Mouse (Mus musculus): ENCODE measurements around the gene Tmem107. TPM values are rescaled to one million over a fixed set of nuclear protein-coding genes. Genes with fewer than 3 reads are reported as not detected.

Gene Tmem107
- polyA plus RNA-seq, 1 experiment from 2014 or later = 47.6 TPM

DNA sequence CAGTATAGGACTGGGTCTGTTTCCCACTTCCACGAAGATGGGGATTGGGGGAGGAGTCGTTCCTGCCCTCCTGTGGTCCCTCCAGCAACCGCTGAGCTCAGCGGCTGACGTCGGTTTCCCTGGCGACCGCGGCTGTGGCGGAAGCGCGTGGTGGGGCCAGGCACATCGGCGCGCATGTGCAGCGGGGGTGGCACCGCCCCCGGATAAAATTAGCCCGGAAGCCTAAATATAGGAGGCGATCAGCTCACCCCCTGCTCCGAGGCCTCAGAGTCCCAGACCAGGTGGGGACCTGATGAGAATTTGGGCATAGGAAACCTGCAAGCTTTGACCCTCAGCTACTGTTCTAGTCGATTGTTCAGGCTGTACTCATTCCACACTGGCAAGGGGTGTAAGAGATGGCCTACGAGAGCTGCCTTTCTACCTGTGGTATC, 29.3 kb downstream of the Tmem107 start:
- H3K36me3 ChIP-seq = peaks cover 43% of the 10 kb centered on the region
- H3K27me3 ChIP-seq (replicated peaks) = no peaks in the 10 kb centered on the region
- H3K9me3 ChIP-seq = no peaks in the 10 kb centered on the region
- peak; percentile 7 for ATAC-seq
- peak overlapping the region; percentile 58 for H3K4me3 ChIP-seq (replicated peaks)
- peaks cover 44% of the 10 kb centered on the region for H3K4me1 ChIP-seq (replicated peaks)
- H3K4me2 ChIP-seq (replicated peaks) = peak overlapping the region; percentile 86
- H3K9ac ChIP-seq = peak overlapping the region; percentile 59
- peak overlapping the region; percentile 93 for H3K27ac ChIP-seq
- WGBS = 1% methylated on average over 23 of the region's 23 CpGs

DNA sequence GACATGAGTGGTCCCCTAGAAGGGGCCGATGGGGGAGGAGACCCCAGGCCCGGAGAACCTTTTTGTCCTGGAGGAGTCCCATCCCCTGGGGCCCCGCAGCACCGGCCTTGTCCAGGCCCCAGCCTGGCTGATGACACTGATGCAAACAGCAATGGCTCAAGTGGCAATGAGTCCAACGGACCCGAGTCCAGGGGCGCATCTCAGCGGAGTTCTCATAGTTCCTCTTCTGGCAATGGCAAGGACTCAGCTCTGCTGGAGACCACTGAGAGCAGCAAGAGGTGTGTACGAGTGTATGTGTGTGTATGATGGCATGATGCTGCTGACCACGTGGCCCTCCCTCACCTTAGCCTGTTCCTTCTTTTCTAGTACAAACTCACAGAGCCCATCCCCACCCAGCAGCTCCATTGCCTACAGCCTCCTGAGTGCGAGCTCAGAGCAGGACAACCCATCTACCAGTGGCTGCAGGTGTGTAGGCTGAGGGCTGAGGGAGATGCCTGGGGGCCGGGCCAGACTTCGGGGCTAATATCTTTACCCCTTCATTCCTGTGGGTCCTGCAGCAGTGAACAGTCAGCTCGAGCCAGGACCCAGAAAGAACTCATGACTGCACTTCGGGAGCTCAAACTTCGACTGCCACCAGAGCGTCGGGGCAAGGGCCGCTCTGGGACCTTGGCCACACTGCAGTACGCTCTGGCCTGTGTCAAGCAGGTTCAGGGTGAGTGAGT, 30.2 kb downstream of the Tmem107 start:
- Histone ChIP-seq H3K4me2 (replicated peaks) (peak overlapping the region; percentile 86; the same call in 1 of the 2 replicates), H3K9ac (peak overlapping the region; percentile 32), H3K36me3 (peaks cover 50% of the 10 kb centered on the region), H3K9me3 (no peaks in the 10 kb centered on the region), H3K27ac (0 out of 2 replicates have a peak overlapping the region, but pooled peaks have one; percentile 93), H3K4me3 (replicated peaks) (peak overlapping the region; percentile 58; the same call in 1 of the 2 replicates), H3K4me1 (replicated peaks) (peaks cover 44% of the 10 kb centered on the region), H3K27me3 (replicated peaks) (no peaks in the 10 kb centered on the region)
- WGBS = 91% methylated on average over 20 of the region's 20 CpGs
- no peak for ATAC-seq

DNA sequence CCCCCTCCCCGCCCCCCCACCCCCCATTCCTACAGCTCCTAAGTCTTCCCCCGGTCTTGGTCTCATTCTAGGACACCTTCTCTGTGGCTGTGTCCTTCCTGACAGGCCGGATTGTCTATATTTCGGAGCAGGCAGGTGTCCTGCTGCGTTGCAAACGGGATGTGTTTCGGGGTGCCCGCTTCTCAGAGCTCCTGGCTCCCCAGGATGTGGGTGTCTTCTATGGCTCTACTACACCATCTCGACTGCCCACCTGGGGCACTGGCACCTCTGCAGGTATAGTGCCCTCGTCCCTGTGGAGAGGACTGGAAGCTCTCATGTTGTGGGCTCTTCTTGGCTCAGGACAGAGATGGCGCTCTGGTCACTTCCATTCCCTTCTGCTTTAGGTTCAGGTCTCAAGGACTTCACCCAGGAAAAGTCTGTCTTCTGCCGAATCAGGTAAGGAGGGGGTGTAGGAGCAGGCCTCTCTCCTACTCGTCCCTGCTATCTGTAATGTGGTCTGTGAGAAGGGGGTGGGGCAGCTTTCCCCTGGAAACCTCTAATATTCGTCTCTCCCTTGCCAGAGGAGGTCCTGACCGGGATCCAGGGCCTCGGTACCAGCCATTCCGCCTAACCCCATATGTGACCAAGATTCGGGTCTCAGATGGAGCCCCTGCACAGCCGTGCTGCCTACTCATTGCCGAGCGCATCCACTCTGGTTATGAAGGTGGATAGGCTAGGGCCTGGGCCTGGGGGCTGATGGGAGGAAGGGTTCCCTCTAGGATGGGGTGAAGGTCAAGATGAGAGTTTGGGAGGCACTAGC, 31.2 kb downstream of the Tmem107 start:
- Histone ChIP-seq H3K4me1 (replicated peaks) (peaks cover 38% of the 10 kb centered on the region), H3K27ac (no peak overlapping the region), H3K9ac (no peak overlapping the region), H3K9me3 (no peaks in the 10 kb centered on the region), H3K36me3 (peaks cover 60% of the 10 kb centered on the region), H3K4me3 (replicated peaks) (no peak overlapping the region), H3K4me2 (replicated peaks) (no peak overlapping the region), H3K27me3 (replicated peaks) (no peaks in the 10 kb centered on the region)
- WGBS = 92% methylated on average over 20 of the region's 21 CpGs
- ATAC-seq = no peak

DNA sequence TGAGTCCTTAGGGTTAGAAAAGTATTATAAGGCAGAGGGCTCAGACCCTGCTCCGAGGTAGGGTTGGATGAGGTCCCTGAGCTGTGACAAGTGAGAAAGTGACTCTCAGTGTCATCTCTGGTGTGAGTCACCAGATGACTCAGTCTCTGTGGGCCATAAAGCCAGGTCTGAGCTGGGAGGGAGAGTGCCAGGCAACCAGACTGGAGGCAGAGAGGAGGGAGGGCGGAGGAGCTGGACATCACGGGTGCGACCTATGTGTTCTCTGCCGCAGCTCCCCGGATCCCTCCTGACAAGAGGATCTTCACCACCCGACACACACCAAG, 31.8 kb downstream of the Tmem107 start:
- Histone ChIP-seq H3K36me3 (peaks cover 65% of the 10 kb centered on the region), H3K9ac (no peak overlapping the region), H3K27me3 (replicated peaks) (no peaks in the 10 kb centered on the region), H3K27ac (no peak overlapping the region), H3K4me3 (replicated peaks) (no peak overlapping the region), H3K9me3 (no peaks in the 10 kb centered on the region), H3K4me1 (replicated peaks) (peaks cover 33% of the 10 kb centered on the region), H3K4me2 (replicated peaks) (no peak overlapping the region)
- ATAC-seq = no peak
- 88% methylated on average over 7 of the region's 7 CpGs for WGBS

DNA sequence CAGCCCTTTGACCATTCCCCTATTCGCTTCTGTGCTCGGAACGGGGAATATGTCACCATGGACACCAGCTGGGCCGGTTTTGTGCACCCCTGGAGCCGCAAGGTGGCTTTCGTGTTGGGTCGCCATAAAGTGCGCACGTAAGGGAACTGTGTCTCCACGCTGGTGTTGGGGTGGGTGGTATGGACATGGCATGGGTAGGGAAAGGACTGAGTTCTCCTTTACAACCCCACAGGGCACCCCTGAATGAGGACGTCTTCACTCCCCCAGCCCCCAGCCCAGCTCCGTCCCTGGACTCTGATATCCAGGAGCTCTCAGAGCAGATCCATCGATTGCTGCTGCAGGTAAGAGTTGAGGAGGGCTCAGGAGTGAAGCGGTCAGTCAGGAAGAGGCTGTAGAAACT, 32.5 kb downstream of the Tmem107 start:
- Histone ChIP-seq H3K27me3 (replicated peaks) (no peaks in the 10 kb centered on the region), H3K4me3 (replicated peaks) (no peak overlapping the region), H3K4me1 (replicated peaks) (peaks cover 25% of the 10 kb centered on the region), H3K4me2 (replicated peaks) (no peak overlapping the region), H3K9me3 (no peaks in the 10 kb centered on the region), H3K36me3 (peaks cover 69% of the 10 kb centered on the region), H3K9ac (no peak overlapping the region), H3K27ac (no peak overlapping the region)
- 96% methylated on average over 14 of the region's 14 CpGs for WGBS
- ATAC-seq = no peak

DNA sequence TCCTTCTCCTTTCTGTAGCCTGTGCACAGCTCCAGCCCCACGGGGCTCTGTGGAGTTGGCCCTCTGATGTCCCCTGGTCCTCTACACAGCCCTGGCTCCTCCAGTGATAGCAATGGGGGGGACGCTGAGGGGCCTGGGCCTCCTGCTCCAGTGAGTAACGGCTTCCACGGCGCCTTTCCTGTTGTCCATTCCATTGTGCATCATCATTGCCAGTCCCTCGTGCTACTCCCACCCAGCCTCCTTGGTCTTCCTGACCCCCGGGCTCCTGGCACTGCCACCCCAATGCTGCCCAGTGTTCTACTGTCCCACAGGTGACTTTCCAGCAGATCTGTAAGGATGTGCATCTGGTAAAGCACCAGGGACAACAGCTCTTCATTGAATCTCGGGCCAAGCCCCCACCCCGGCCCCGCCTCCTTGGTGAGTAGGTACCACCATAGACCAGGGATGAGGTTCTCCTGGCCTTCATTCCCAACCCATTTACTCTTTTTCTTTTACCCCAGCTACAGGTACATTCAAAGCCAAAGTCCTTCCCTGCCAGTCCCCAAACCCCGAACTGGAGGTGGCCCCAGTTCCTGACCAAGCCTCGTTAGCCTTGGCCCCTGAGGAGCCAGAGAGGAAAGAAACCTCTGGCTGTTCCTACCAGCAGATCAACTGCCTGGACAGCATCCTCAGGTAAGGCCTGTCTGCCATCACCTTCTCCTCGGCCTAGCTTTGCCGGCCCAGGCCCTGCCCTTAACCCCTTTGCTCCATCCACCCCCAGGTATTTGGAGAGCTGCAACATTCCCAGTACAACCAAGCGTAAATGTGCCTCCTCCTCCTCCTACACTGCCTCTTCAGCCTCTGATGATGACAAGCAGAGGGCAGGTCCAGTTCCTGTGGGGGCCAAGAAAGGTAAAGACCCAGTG, 33.2 kb downstream of the Tmem107 start:
- Histone ChIP-seq H3K4me3 (replicated peaks) (no peak overlapping the region), H3K27ac (no peak overlapping the region), H3K4me1 (replicated peaks) (peaks cover 20% of the 10 kb centered on the region), H3K36me3 (peaks cover 74% of the 10 kb centered on the region), H3K9ac (no peak overlapping the region), H3K4me2 (replicated peaks) (no peak overlapping the region), H3K9me3 (no peaks in the 10 kb centered on the region), H3K27me3 (replicated peaks) (no peaks in the 10 kb centered on the region)
- 90% methylated on average over 15 of the region's 15 CpGs for WGBS
- ATAC-seq = no peak

DNA sequence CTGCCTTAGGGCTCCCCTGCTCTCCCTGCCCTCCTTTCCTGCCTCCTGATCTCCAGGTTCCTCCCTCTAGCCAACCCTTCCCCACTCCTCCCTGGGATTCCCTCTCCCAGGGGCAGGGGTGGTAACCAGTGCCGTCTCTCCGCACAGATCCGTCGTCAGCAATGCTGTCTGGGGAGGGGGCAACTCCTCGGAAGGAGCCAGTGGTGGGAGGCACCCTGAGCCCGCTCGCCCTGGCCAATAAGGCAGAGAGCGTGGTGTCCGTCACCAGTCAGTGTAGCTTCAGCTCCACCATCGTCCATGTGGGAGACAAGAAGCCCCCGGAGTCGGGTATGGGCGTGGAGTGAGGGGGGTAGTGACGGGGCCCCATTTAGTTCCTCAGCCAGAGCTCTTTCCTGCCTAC, 33.9 kb downstream of the Tmem107 start:
- no peak for ATAC-seq
- no peak overlapping the region for H3K4me3 ChIP-seq (replicated peaks)
- 90% methylated on average over 14 of the region's 14 CpGs for WGBS
- no peaks in the 10 kb centered on the region for H3K9me3 ChIP-seq
- no peak overlapping the region for H3K4me2 ChIP-seq (replicated peaks)
- no peaks in the 10 kb centered on the region for H3K27me3 ChIP-seq (replicated peaks)
- peaks cover 79% of the 10 kb centered on the region for H3K36me3 ChIP-seq
- H3K27ac ChIP-seq = no peak overlapping the region
- no peak overlapping the region for H3K9ac ChIP-seq
- peaks cover 17% of the 10 kb centered on the region for H3K4me1 ChIP-seq (replicated peaks)

DNA sequence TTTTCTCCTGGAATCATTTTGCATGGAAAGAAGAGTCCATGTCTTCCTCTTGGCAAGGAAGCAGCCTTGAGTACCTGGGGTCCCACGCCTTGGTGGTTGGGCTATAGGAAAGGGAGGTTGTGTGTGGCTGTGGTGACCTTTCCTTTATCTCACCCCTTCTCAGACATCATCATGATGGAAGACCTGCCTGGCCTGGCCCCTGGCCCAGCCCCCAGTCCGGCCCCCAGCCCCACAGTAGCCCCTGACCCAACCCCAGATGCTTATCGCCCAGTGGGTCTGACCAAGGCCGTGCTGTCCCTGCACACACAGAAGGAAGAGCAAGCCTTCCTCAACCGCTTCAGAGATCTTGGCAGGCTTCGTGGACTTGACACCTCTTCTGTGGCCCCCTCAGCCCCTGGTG, 34.6 kb downstream of the Tmem107 start:
- Histone ChIP-seq H3K27me3 (replicated peaks) (no peaks in the 10 kb centered on the region), H3K4me3 (replicated peaks) (no peak overlapping the region), H3K4me2 (replicated peaks) (no peak overlapping the region), H3K4me1 (replicated peaks) (peaks cover 16% of the 10 kb centered on the region), H3K9ac (no peak overlapping the region), H3K9me3 (no peaks in the 10 kb centered on the region), H3K27ac (no peak overlapping the region), H3K36me3 (peaks cover 79% of the 10 kb centered on the region)
- WGBS = 93% methylated on average over 6 of the region's 6 CpGs
- no peak for ATAC-seq

DNA sequence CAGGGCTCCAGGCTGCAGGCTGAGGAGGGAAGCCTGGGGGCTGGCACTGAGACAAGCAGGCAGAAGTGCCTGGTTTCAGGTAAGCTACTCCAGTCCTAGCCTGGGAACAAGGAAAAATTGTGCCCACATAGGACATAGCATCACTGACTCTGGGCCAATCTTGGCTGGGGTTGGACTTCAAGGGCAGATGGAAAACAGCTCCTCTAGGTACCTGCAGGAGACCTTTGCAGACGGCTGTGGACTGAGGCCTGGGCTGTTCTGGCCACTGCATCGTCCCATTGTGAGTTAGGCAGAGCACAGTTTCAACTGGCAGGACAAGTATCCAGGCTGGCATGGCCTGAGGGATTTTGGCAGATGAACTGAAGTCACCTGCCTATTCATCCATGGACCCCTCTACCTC, 35.2 kb downstream of the Tmem107 start:
- Histone ChIP-seq H3K36me3 (peaks cover 75% of the 10 kb centered on the region), H3K4me1 (replicated peaks) (0 out of 2 replicates have a peak, but pooled peaks cover 11% of the 10 kb centered on the region), H3K27ac (no peak overlapping the region), H3K9me3 (no peaks in the 10 kb centered on the region), H3K9ac (no peak overlapping the region), H3K4me3 (replicated peaks) (no peak overlapping the region), H3K4me2 (replicated peaks) (no peak overlapping the region), H3K27me3 (replicated peaks) (no peaks in the 10 kb centered on the region)
- 82% methylated on average over 2 of the region's 2 CpGs for WGBS
- no peak for ATAC-seq

DNA sequence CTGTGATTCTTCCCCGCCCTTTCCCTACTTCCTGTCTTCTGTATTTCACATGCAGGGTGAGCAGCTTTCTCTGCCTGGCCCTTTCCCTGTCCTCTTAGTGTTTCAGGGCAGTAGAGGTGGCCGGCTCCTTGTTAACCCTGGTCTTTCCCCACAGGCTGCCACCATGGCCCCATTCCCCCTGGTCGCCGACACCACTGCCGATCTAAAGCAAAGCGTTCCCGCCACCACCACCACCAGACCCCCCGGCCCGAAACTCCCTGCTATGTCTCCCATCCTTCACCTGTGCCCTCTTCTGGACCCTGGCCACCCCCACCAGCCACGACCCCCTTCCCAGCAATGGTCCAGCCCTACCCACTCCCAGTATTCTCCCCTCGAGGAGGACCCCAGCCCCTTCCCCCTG, 35.7 kb downstream of the Tmem107 start:
- peaks cover 70% of the 10 kb centered on the region for H3K36me3 ChIP-seq
- no peaks in the 10 kb centered on the region for H3K27me3 ChIP-seq (replicated peaks)
- WGBS = 88% methylated on average over 11 of the region's 11 CpGs
- H3K4me3 ChIP-seq (replicated peaks) = no peak overlapping the region
- ATAC-seq = no peak
- no peak overlapping the region for H3K4me2 ChIP-seq (replicated peaks)
- 0 out of 2 replicates have a peak, but pooled peaks cover 11% of the 10 kb centered on the region for H3K4me1 ChIP-seq (replicated peaks)
- no peak overlapping the region for H3K27ac ChIP-seq
- H3K9ac ChIP-seq = no peak overlapping the region
- no peaks in the 10 kb centered on the region for H3K9me3 ChIP-seq

DNA sequence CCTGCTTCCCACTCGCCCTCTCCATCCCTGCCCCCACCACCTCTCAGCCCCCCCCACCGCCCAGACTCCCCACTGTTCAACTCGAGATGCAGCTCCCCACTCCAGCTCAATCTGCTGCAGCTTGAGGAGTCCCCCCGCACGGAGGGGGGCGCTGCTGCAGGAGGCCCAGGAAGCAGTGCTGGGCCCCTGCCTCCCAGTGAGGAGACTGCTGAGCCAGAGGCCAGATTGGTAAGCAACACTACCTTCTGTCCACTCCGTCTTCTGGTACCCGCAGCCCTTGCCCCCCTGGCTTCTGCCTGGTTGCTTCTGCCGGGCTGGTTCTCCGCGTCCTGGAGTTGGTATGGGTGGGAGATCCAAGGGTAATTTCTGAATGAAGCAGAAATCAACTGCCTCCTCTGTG, 36.2 kb downstream of the Tmem107 start:
- no peak for ATAC-seq
- no peak overlapping the region for H3K9ac ChIP-seq
- no peaks in the 10 kb centered on the region for H3K9me3 ChIP-seq

DNA sequence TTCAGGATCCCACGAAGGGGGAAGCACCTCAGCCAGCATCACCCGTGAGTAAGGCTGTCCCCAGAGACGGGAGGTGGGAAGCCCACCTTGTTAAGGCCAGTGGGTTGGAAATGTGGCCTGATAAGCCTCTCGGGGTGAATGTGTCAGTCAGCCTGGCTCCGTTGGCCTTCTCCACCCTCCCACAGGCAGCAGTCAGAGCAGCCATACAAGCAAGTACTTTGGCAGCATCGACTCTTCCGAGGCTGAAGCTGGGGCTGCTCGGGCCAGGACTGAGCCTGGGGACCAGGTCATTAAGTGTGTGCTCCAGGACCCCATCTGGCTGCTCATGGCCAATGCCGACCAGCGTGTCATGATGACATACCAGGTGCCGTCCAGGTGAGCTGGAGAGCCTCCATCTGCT, 37.1 kb downstream of the Tmem107 start:
- ATAC-seq = no peak

More for the DNA sequence above, 36.2 kb downstream of the Tmem107 start:
- Histone ChIP-seq H3K27ac (no peak overlapping the region), H3K4me3 (replicated peaks) (no peak overlapping the region), H3K4me1 (replicated peaks) (0 out of 2 replicates have a peak, but pooled peaks cover 11% of the 10 kb centered on the region), H3K4me2 (replicated peaks) (no peak overlapping the region), H3K36me3 (peaks cover 67% of the 10 kb centered on the region), H3K27me3 (replicated peaks) (no peaks in the 10 kb centered on the region)
- WGBS = 88% methylated on average over 11 of the region's 11 CpGs

More for the DNA sequence above, 37.1 kb downstream of the Tmem107 start:
- no peaks in the 10 kb centered on the region for H3K27me3 ChIP-seq (replicated peaks)
- no peak overlapping the region for H3K4me2 ChIP-seq (replicated peaks)
- WGBS = 86% methylated on average over 11 of the region's 11 CpGs
- H3K4me1 ChIP-seq (replicated peaks) = 0 out of 2 replicates have a peak, but pooled peaks cover 11% of the 10 kb centered on the region
- no peak overlapping the region for H3K4me3 ChIP-seq (replicated peaks)
- no peak overlapping the region for H3K27ac ChIP-seq
- H3K9me3 ChIP-seq = no peaks in the 10 kb centered on the region
- no peak overlapping the region for H3K9ac ChIP-seq
- peaks cover 58% of the 10 kb centered on the region for H3K36me3 ChIP-seq

Data from intestine, embryonic 15.5 days (tissue).